Mouse (Mus musculus) midbrain, embryonic 16.5 days (tissue): ENCODE measurements around the gene Rpl10a. TPM values are rescaled to one million over a fixed set of nuclear protein-coding genes. Genes with fewer than 3 reads are reported as not detected.

Source experiments
- ATAC-seq: fragments of 200-750 bp; cut with Nextera tagmentation; 2 replicates; pipeline ENCODE4 v1.8.0; 2017; ENCODE audit warnings: moderate TSS enrichment
- H3K27ac ChIP-seq: fragments of 300-500 bp; sonication (generic); 2 replicates; pipeline ENCODE4 v1.5.1; 2014; ENCODE audit warnings: mild to moderate bottlenecking, low read length, mixed read lengths
- H3K27me3 ChIP-seq: fragments of 300-500 bp; sonication (generic); 2 replicates; pipeline ENCODE4 v1.6.1; 2014; ENCODE audit warnings: low read depth, low read length, mixed read lengths; ENCODE audit not compliant: control insufficient read depth, insufficient read depth
- H3K36me3 ChIP-seq: fragments of 300-500 bp; sonication (generic); 2 replicates; pipeline ENCODE4 v1.6.1; 2014; ENCODE audit warnings: mild to moderate bottlenecking, low read length, moderate library complexity, mixed read lengths; ENCODE audit not compliant: control insufficient read depth, insufficient read depth
- H3K4me1 ChIP-seq: fragments of 300-500 bp; sonication (generic); 2 replicates; pipeline ENCODE4 v1.6.1; 2014; ENCODE audit warnings: mild to moderate bottlenecking, low read length, mixed read lengths; ENCODE audit not compliant: control insufficient read depth, insufficient read depth
- H3K4me2 ChIP-seq: fragments of 300-500 bp; sonication (generic); 2 replicates; pipeline ENCODE4 v1.6.1; 2014; ENCODE audit warnings: mild to moderate bottlenecking, low read length, mixed read lengths
- H3K4me3 ChIP-seq: fragments of 300-500 bp; sonication (generic); 2 replicates; pipeline ENCODE4 v1.5.1; 2014; ENCODE audit warnings: low read depth, mild to moderate bottlenecking, low read length, moderate library complexity, mixed read lengths
- H3K9ac ChIP-seq: fragments of 300-500 bp; sonication (generic); 2 replicates; pipeline ENCODE4 v1.6.1; 2014; ENCODE audit warnings: low read depth, low read length, mixed read lengths
- H3K9me3 ChIP-seq: fragments of 300-500 bp; sonication (generic); replicated peaks from 2 replicates; pipeline ENCODE4 v1.6.1; 2014; ENCODE audit warnings: mild to moderate bottlenecking, low read length, mixed read lengths; ENCODE audit not compliant: control insufficient read depth, poor library complexity, severe bottlenecking
- WGBS: fragments of 180-500 bp; shearing (Covaris S2); extraction: QIAGEN DNeasy Blood & Tissue Kit; methylation state at CpG from one replicate; pipeline ENCODE4 v1.1.7; 2014; 5-methylcytosine and 5-hydroxymethylcytosine counted together
- polyA plus RNA-seq: library from polyadenylated mRNA; unstranded; fragments of >200 nt; fragmentation: Nextera tagmentation; extraction: Ambion mirVana; gene quantifications from 2 replicates; pipeline ENCODE4 v1.2.1, GENCODE M21; 2015

Rpl10a gene
- polyA plus RNA-seq, 1 experiment from 2014 or later, result 312 TPM

- no peak for ATAC-seq
- Histone ChIP-seq H3K9me3 (no peaks in the 10 kb centered on the region), H3K4me1 (no peaks in the 10 kb centered on the region; the same call in 1 of the 2 replicates), H3K4me2 (no peak overlapping the region), H3K4me3 (no peak overlapping the region), H3K27ac (no peak overlapping the region), H3K36me3 (no peaks in the 10 kb centered on the region), H3K27me3 (peaks cover 20% of the 10 kb centered on the region), H3K9ac (no peak overlapping the region)
- WGBS, result 76% methylated on average over 2 of the region's 2 CpGs
Observed at GRCm38 (mm10) chr17:28371286-28371685, 43.0 kb downstream of the Rpl10a start.

- ATAC-seq, result no peak
- WGBS, result 61% methylated on average over 1 of the region's 1 CpGs
- Histone ChIP-seq H3K36me3 (no peaks in the 10 kb centered on the region), H3K27me3 (peaks cover 20% of the 10 kb centered on the region), H3K27ac (no peak overlapping the region), H3K9me3 (no peaks in the 10 kb centered on the region), H3K4me1 (no peaks in the 10 kb centered on the region; the same call in 1 of the 2 replicates), H3K4me2 (no peak overlapping the region), H3K4me3 (no peak overlapping the region), H3K9ac (no peak overlapping the region)
Observed at GRCm38 (mm10) chr17:28371941-28372340, 43.7 kb downstream of the Rpl10a start.

- Histone ChIP-seq H3K4me1 (no peaks in the 10 kb centered on the region; the same call in 1 of the 2 replicates), H3K4me2 (no peak overlapping the region), H3K9me3 (no peaks in the 10 kb centered on the region), H3K9ac (no peak overlapping the region), H3K4me3 (no peak overlapping the region), H3K27me3 (peaks cover 20% of the 10 kb centered on the region), H3K27ac (no peak overlapping the region), H3K36me3 (no peaks in the 10 kb centered on the region)
- WGBS, result 14% methylated on average over 10 of the region's 10 CpGs
- no peak for ATAC-seq
Observed at GRCm38 (mm10) chr17:28373821-28374220, 45.5 kb downstream of the Rpl10a start.

- no peaks in the 10 kb centered on the region; the same call in 1 of the 2 replicates for H3K4me1 ChIP-seq
- H3K9ac ChIP-seq, result 0 out of 2 replicates have a peak overlapping the region, but pooled peaks have one; percentile 30
- H3K4me3 ChIP-seq, result 0 out of 2 replicates have a peak overlapping the region, but pooled peaks have one; percentile 5
- H3K9me3 ChIP-seq, result no peaks in the 10 kb centered on the region
- no peak for ATAC-seq
- H3K4me2 ChIP-seq, result peak overlapping the region; percentile 31
- no peak overlapping the region for H3K27ac ChIP-seq
- no peaks in the 10 kb centered on the region for H3K36me3 ChIP-seq
- H3K27me3 ChIP-seq, result peaks cover 20% of the 10 kb centered on the region
- 17% methylated on average over 16 of the region's 16 CpGs for WGBS
Observed at GRCm38 (mm10) chr17:28374494-28374893, 46.2 kb downstream of the Rpl10a start.

GRCm38 (mm10) chr17:28375592-28376061 is 47.4 kb downstream of the Rpl10a start:
- H3K9me3 ChIP-seq, result no peaks in the 10 kb centered on the region
- no peaks in the 10 kb centered on the region; the same call in 1 of the 2 replicates for H3K4me1 ChIP-seq
- H3K4me3 ChIP-seq, result no peak overlapping the region
- H3K9ac ChIP-seq, result no peak overlapping the region
- ATAC-seq, result no peak
- 17% methylated on average over 17 of the region's 17 CpGs for WGBS
- H3K27me3 ChIP-seq, result peaks cover 20% of the 10 kb centered on the region
- no peak overlapping the region for H3K27ac ChIP-seq
- no peaks in the 10 kb centered on the region for H3K36me3 ChIP-seq
- H3K4me2 ChIP-seq, result no peak overlapping the region

- Histone ChIP-seq H3K4me2 (no peak overlapping the region), H3K36me3 (no peaks in the 10 kb centered on the region), H3K27ac (no peak overlapping the region), H3K27me3 (peaks cover 7% of the 10 kb centered on the region), H3K9ac (no peak overlapping the region), H3K4me3 (no peak overlapping the region), H3K9me3 (no peaks in the 10 kb centered on the region), H3K4me1 (no peaks in the 10 kb centered on the region)
- 10% methylated on average over 6 of the region's 6 CpGs for WGBS
- ATAC-seq, result no peak
Observed at GRCm38 (mm10) chr17:28380255-28380654, 52.0 kb downstream of the Rpl10a start.

Other genes starting within 250 kb of the Rpl10a start
- 2.0 TPM in 2 replicates for gene Tcp11, start 247.8 kb upstream of the Rpl10a start, polyA plus RNA-seq
- gene Scube3, start 186.3 kb upstream of the Rpl10a start, polyA plus RNA-seq, result 5.4 and 5.8 TPM in 2 replicates
- gene Zfp523, start 151.3 kb upstream of the Rpl10a start, polyA plus RNA-seq, result 40.4 and 42.1 TPM in 2 replicates
- gene Def6, start 120.7 kb upstream of the Rpl10a start, polyA plus RNA-seq, result 6.1 and 6.8 TPM in 2 replicates
- gene Ppard, start 95.8 kb upstream of the Rpl10a start, polyA plus RNA-seq, result 1.2 and 1.6 TPM in 2 replicates
- gene Fance, start 15.0 kb upstream of the Rpl10a start, polyA plus RNA-seq, result 25.2 and 26.3 TPM in 2 replicates
- gene Tead3, start 22.3 kb downstream of the Rpl10a start, polyA plus RNA-seq, result 1.3 and 1.4 TPM in 2 replicates
- 1.4 and 1.7 TPM in 2 replicates for gene Tulp1, start 36.8 kb downstream of the Rpl10a start, polyA plus RNA-seq
- 36.3 and 40.5 TPM in 2 replicates for gene Fkbp5, start 189.1 kb downstream of the Rpl10a start, polyA plus RNA-seq
- gene Armc12, start 202.3 kb downstream of the Rpl10a start, polyA plus RNA-seq, result not detected in 2 replicates
- not detected in 2 replicates for gene Clpsl2, start 220.9 kb downstream of the Rpl10a start, polyA plus RNA-seq
- not detected in 2 replicates for gene Clps, start 232.3 kb downstream of the Rpl10a start, polyA plus RNA-seq
- gene Lhfpl5, start 247.2 kb downstream of the Rpl10a start, polyA plus RNA-seq, result 13.1 and 16.6 TPM in 2 replicates